ENCODE assay signal across 8 mouse cellular contexts in genomic region chr10:39731736-39732265, GRCm38 (mm10). TPM values are rescaled to one million over a fixed set of nuclear protein-coding genes. Genes with fewer than 3 reads are reported as not detected.
A peak's percentile ranks its signal among the peaks of the same experiment; 100 is the strongest.
DNase-seq lines count a peak whose midpoint lies in the region; ATAC-seq and TF ChIP-seq lines count a peak whose summit lies in the region.

Rev3l (plus strand) TSS chr10:39732118.

- no peaks in the 10 kb centered on the region for H3K36me3 ChIP-seq in heart, embryonic 12.5 days
- H3K36me3 ChIP-seq in kidney, postnatal 0 days (ENCODE audit: insufficient read depth, low read length): no peaks in the 10 kb centered on the region
- no peaks in the 10 kb centered on the region for H3K36me3 ChIP-seq in liver, adult 2 months (ENCODE audit: control insufficient read depth, insufficient read depth, low read length)

- H3K9ac ChIP-seq in heart, embryonic 12.5 days: peak within 1 kb of the TSS; percentile 86
- H3K9ac ChIP-seq in kidney, postnatal 0 days (ENCODE audit: low read depth, low read length): peak within 1 kb of the TSS; percentile 92
- peak within 1 kb of the TSS; percentile 97 for H3K9ac ChIP-seq in liver, adult 2 months (ENCODE audit: low read depth, low read length)

- no peak for TF ChIP-seq CTCF in brain, embryonic 14.5 days (IDR thresholded peaks at IDR 0.05; ENCODE audit: borderline replicate concordance, extremely low read depth, insufficient read depth, insufficient read length)
- TF ChIP-seq CTCF in kidney, postnatal 0 days (IDR thresholded peaks at IDR 0.05; ENCODE audit: low read depth): no peak
- TF ChIP-seq CTCF in liver, adult 2 months (IDR thresholded peaks at IDR 0.05; ENCODE audit: low read depth, low read length): no peak

- H3K4me3 ChIP-seq in heart, embryonic 12.5 days: peak within 1 kb of the TSS; percentile 80
- H3K4me3 ChIP-seq in kidney, postnatal 0 days (replicated peaks; ENCODE audit: low read depth, low read length): peak within 1 kb of the TSS; percentile 96
- peak within 1 kb of the TSS; percentile 81 for H3K4me3 ChIP-seq in liver, adult 2 months (ENCODE audit: insufficient read depth, low read depth, low read length)

- H3K27ac ChIP-seq in heart, embryonic 12.5 days (ENCODE audit: poor library complexity, severe bottlenecking): peak within 1 kb of the TSS; percentile 98
- peak within 1 kb of the TSS; percentile 99 for H3K27ac ChIP-seq in kidney, postnatal 0 days
- peak within 1 kb of the TSS; percentile 93 for H3K27ac ChIP-seq in liver, adult 2 months (replicated peaks; ENCODE audit: insufficient read depth, low read depth, low read length)

- WGBS in heart, embryonic 12.5 days: under 1% methylated on average over 40 of the region's 64 CpGs
- 2% methylated on average over 52 of the region's 64 CpGs for WGBS in kidney, postnatal 0 days
- WGBS in liver, adult 2 months: under 1% methylated on average over 47 of the region's 64 CpGs

- peaks cover 3% of the 10 kb centered on the region; the same call in 1 of the 2 replicates for H3K79me2 ChIP-seq in liver, adult 2 months (ENCODE audit: control insufficient read depth, insufficient read depth, low read length)

- peak within 1 kb of the TSS; percentile 80 for H3K4me2 ChIP-seq in heart, embryonic 12.5 days
- H3K4me2 ChIP-seq in kidney, postnatal 0 days (ENCODE audit: low read length): peak within 1 kb of the TSS; percentile 60

- H3K4me1 ChIP-seq in heart, embryonic 12.5 days (replicated peaks): peaks cover 3% of the 10 kb centered on the region; the same call in 1 of the 2 replicates
- H3K4me1 ChIP-seq in kidney, postnatal 0 days (replicated peaks; ENCODE audit: insufficient read depth, low read length): peaks cover 3% of the 10 kb centered on the region; the same call in 1 of the 2 replicates
- H3K4me1 ChIP-seq in liver, adult 2 months (ENCODE audit: control insufficient read depth, insufficient read depth, low read length): 0 out of 2 replicates have a peak, but pooled peaks cover 1% of the 10 kb centered on the region

- TF ChIP-seq POLR2A in brain, embryonic 14.5 days (IDR thresholded peaks at IDR 0.05; ENCODE audit: borderline replicate concordance, extremely low read depth, insufficient read depth, insufficient read length, poor library complexity, severe bottlenecking): peak; percentile 92
- no peak for TF ChIP-seq POLR2A in liver, adult 2 months (IDR thresholded peaks at IDR 0.05; ENCODE audit: extremely low read depth, insufficient read depth, low read length)

- ATAC-seq in erythroid progenitor cell, adult 5-6 weeks (replicated peaks; ENCODE audit: low FRiP score, poor library complexity, severe bottlenecking): peak; percentile 67
- ATAC-seq in heart, embryonic 12.5 days (ENCODE audit: insufficient number of reproducible peaks, low FRiP score): peak; percentile 82
- ATAC-seq in kidney, postnatal 0 days (replicated peaks; ENCODE audit: low FRiP score, low read depth): peak; percentile 89
- ATAC-seq in monocyte, adult 5-6 weeks (replicated peaks; ENCODE audit: insufficient number of reproducible peaks, low FRiP score, low TSS enrichment, poor library complexity, severe bottlenecking): peak; percentile 62

- no peaks in the 10 kb centered on the region for H3K27me3 ChIP-seq in heart, embryonic 12.5 days (replicated peaks)
- H3K27me3 ChIP-seq in kidney, postnatal 0 days (ENCODE audit: insufficient read depth, low read length): no peaks in the 10 kb centered on the region
- no peaks in the 10 kb centered on the region for H3K27me3 ChIP-seq in liver, adult 2 months (ENCODE audit: control insufficient read depth, insufficient read depth, low read length)

- no peaks in the 10 kb centered on the region for H3K9me3 ChIP-seq in heart, embryonic 12.5 days (replicated peaks)
- H3K9me3 ChIP-seq in kidney, postnatal 0 days (replicated peaks; ENCODE audit: low read length): no peaks in the 10 kb centered on the region

- DNase-seq in CD4-positive, CD25-positive, alpha-beta regulatory T cell, adult 2 months (ENCODE audit: low read depth, low spot score): peak; percentile 96
- DNase-seq in brain, embryonic 14.5 days (ENCODE audit: low read depth): peak; percentile 98
- peak; percentile 96 for DNase-seq in kidney, postnatal 0 days (ENCODE audit: low spot score)
- peak; percentile 79 for DNase-seq in liver, adult 2 months (ENCODE audit: extremely low read depth, low read depth, low spot score)
- peak; percentile 85 to 91 for DNase-seq in spleen, postnatal 36 days (ENCODE audit: low spot score in 2 of 2)

RNA-seq across cellular contexts. Expression of gene Rev3l, which starts in this region (rescaled TPM):
- 113 and 127 TPM in 2 replicates for polyA plus RNA-seq in brain, embryonic 14.5 days (2012; rRNA removed)
- total RNA-seq in erythroid progenitor cell, adult 5-6 weeks (2015; ENCODE audit: low replicate concordance): 52.6 and 77.5 TPM in 2 replicates
- total RNA-seq in erythroid progenitor cell, adult 5-6 weeks (2017; ENCODE audit: low replicate concordance): 49.8 and 56.7 TPM in 2 replicates
- 12.7 and 15.0 TPM in 2 replicates for polyA plus RNA-seq in heart, embryonic 12.5 days (2016; fragmentation: Nextera tagmentation; extraction: Ambion mirVana)
- 12.1 and 14.1 TPM in 2 replicates for polyA plus RNA-seq in kidney, postnatal 0 days (2015; fragmentation: Nextera tagmentation; extraction: Ambion mirVana)
- 11.1 and 17.0 TPM in 2 replicates for total RNA-seq in liver, adult 2 months (2014; rRNA removed)
- polyA plus RNA-seq in liver, adult 2 months (2012; rRNA removed): 4.7 and 5.0 TPM in 2 replicates
- total RNA-seq in monocyte, adult 5-6 weeks (2017): 15.5 to 32.1 TPM (median 16.0 TPM) in 3 replicates

Comparison
In these comparisons a context has a peak if more than half of its experiments do, and no peak if none do; other contexts are left out.
1. Peak in every context shown above with its lines: DNase-seq, ATAC-seq, H3K4me3 ChIP-seq and H3K27ac ChIP-seq.